Mouse (Mus musculus): ENCODE results near the gene Gm20747. TPM values are rescaled to one million over a fixed set of nuclear protein-coding genes. Genes with fewer than 3 reads are reported as not detected.
"Not testable (repeated sequence)": the region's sequence is repeated elsewhere in the genome, so short reads cannot be mapped to it uniquely, and the experiment has no call there.

Gm20747 gene
- not detected for polyA plus RNA-seq (2021)

GRCm38 (mm10) chrY:53418191-53418590, at the start of gene Gm20747:
Gm20747 (minus strand) TSS chrY:53418291.
- CTCF ChIA-PET; DNase-seq (ENCODE audit: low read depth, low spot score); in situ Hi-C loops (cut with MboI; ENCODE audit: low pct_unique_long_range_greater_than_20kb); ATAC-seq; POLR2A ChIA-PET; H3K27me3 ChIP-seq: not testable (repeated sequence)
